Mouse (Mus musculus) retina, postnatal 1 day (tissue): ENCODE data around the gene Tspyl4.
"Not testable (repeated sequence)": the region's sequence is repeated elsewhere in the genome, so short reads cannot be mapped to it uniquely, and the experiment has no call there.

Experiments used
- DNase-seq: peaks from one replicate; pipeline ENCODE4 v3.0.0-alpha.2; 2012

The Tspyl4 gene

GRCm38 (mm10) chr10:34297299-34297979 lies at the start of gene Tspyl4:
TSS of gene Tspyl4 (plus strand) at chr10:34297442.
- peak; percentile 97 for DNase-seq

- no peak for DNase-seq
Observed at GRCm38 (mm10) chr10:34247757-34248156, 49.5 kb upstream of the Tspyl4 start.

- no peak for DNase-seq
Observed at GRCm38 (mm10) chr10:34249594-34249993, 47.6 kb upstream of the Tspyl4 start.

GRCm38 (mm10) chr10:34252833-34253232 lies 44.4 kb upstream of the Tspyl4 start:
- not testable (repeated sequence) for DNase-seq

- DNase-seq = no peak
Observed at GRCm38 (mm10) chr10:34265106-34265505, 32.1 kb upstream of the Tspyl4 start.

- DNase-seq = no peak
Observed at GRCm38 (mm10) chr10:34267312-34268070, 29.8 kb upstream of the Tspyl4 start.

GRCm38 (mm10) chr10:34271681-34272080 lies 25.6 kb upstream of the Tspyl4 start:
- DNase-seq = no peak

- peak; percentile 85 for DNase-seq
Observed at GRCm38 (mm10) chr10:34280591-34281175, 16.6 kb upstream of the Tspyl4 start.

GRCm38 (mm10) chr10:34281211-34281961 lies 15.9 kb upstream of the Tspyl4 start:
- peak; percentile 58 for DNase-seq

GRCm38 (mm10) chr10:34281962-34282388 lies 15.3 kb upstream of the Tspyl4 start, which contains the start of gene Tspyl1:
TSS of gene Tspyl1 (plus strand) at chr10:34282190.
- DNase-seq = peak; percentile 99

- DNase-seq = no peak
Observed at GRCm38 (mm10) chr10:34282420-34283238, 14.6 kb upstream of the Tspyl4 start.

GRCm38 (mm10) chr10:34296911-34297298 lies 337 bp upstream of the Tspyl4 start:
- DNase-seq = no peak

GRCm38 (mm10) chr10:34297980-34298753 lies 925 bp downstream of the Tspyl4 start:
- peak; percentile 52 for DNase-seq

GRCm38 (mm10) chr10:34300368-34300767 lies 3.1 kb downstream of the Tspyl4 start:
- peak; percentile 48 for DNase-seq

- no peak for DNase-seq
Observed at GRCm38 (mm10) chr10:34307070-34307469, 9.8 kb downstream of the Tspyl4 start.

GRCm38 (mm10) chr10:34309915-34310685 lies 12.9 kb downstream of the Tspyl4 start:
- DNase-seq = no peak

- no peak for DNase-seq
Observed at GRCm38 (mm10) chr10:34312536-34312935, 15.3 kb downstream of the Tspyl4 start.

GRCm38 (mm10) chr10:34316571-34317216 lies 19.5 kb downstream of the Tspyl4 start:
- peak; percentile 87 for DNase-seq

- DNase-seq = no peak
Observed at GRCm38 (mm10) chr10:34317217-34317606, 20.0 kb downstream of the Tspyl4 start.

- DNase-seq = no peak
Observed at GRCm38 (mm10) chr10:34320809-34321208, 23.6 kb downstream of the Tspyl4 start.
